Mouse (Mus musculus): ENCODE results near the gene Gart.

- TF ChIP-seq CTCF (conservative IDR thresholded peaks at IDR 0.05; ENCODE audit: insufficient read depth, insufficient read length, low read depth, low read length) (no peak), POLR2A (IDR thresholded peaks at IDR 0.05; ENCODE audit: low read depth, low read length) (no peak)
Observed at GRCm38 (mm10) chr16:91685526-91685925, 38.8 kb upstream of the Gart start.

All from kidney, adult 2 months (tissue).